Mouse (Mus musculus) ES-E14 (cell line): ENCODE measurements around the gene Slc2a5. TPM values are rescaled to one million over a fixed set of nuclear protein-coding genes. Genes with fewer than 3 reads are reported as not detected.

Source experiments
- DNase-seq: peaks from one replicate; pipeline ENCODE4 v3.0.0-alpha.2; 2013; ENCODE audit warnings: low read depth, low spot score
- H3K27ac ChIP-seq: 2 replicates; pipeline ENCODE4 v1.5.1; 2012; ENCODE audit warnings: low read depth, mild to moderate bottlenecking, low read length, moderate library complexity, mixed read lengths; ENCODE audit not compliant: poor library complexity, insufficient read depth, severe bottlenecking
- H3K36me3 ChIP-seq: 2 replicates; pipeline ENCODE4 v1.6.1; 2012; ENCODE audit warnings: mild to moderate bottlenecking, low read length, moderate library complexity, mixed read lengths; ENCODE audit not compliant: control insufficient read depth, poor library complexity, insufficient read depth, severe bottlenecking
- H3K4me1 ChIP-seq, 2 experiments: fragments of 150-350 bp in 1 of 2; sonication (generic) in 1 of 2; 2 replicates each; pipeline ENCODE4 v1.6.1; 2012; ENCODE audit warnings: low read length in 2 of 2, mild to moderate bottlenecking in 1 of 2, mixed read lengths in 1 of 2; ENCODE audit not compliant: control insufficient read depth in 2 of 2, insufficient read depth in 2 of 2, poor library complexity in 1 of 2
- H3K4me3 ChIP-seq, 2 experiments: fragments of 150-350 bp in 1 of 2; sonication (generic) in 1 of 2; 2 replicates each; pipeline ENCODE4 v1.5.1; 2012; ENCODE audit warnings: low read length in 2 of 2, low read depth in 1 of 2, mild to moderate bottlenecking in 1 of 2, mixed read lengths in 1 of 2; ENCODE audit not compliant: insufficient read depth in 1 of 2, poor library complexity in 1 of 2, severe bottlenecking in 1 of 2
- H3K9ac ChIP-seq: 2 replicates; pipeline ENCODE4 v1.6.1; 2012; ENCODE audit warnings: low read depth, mild to moderate bottlenecking, low read length, mixed read lengths; ENCODE audit not compliant: poor library complexity, insufficient read depth, severe bottlenecking
- H3K9me3 ChIP-seq: fragments of 150-350 bp; sonication (generic); 2 replicates; pipeline ENCODE4 v1.6.1; 2012; ENCODE audit warnings: low read depth, mild to moderate bottlenecking, low read length; ENCODE audit not compliant: control insufficient read depth, insufficient read depth
- CHD2 ChIP-seq: IDR thresholded peaks from 2 replicates; pipeline ENCODE4 v1.6.1; 2014; ENCODE audit warnings: mild to moderate bottlenecking, low read depth, low read length, inconsistent platforms
- HCFC1 ChIP-seq: IDR thresholded peaks from 2 replicates; pipeline ENCODE4 v1.6.1; 2012; ENCODE audit warnings: low read length, inconsistent platforms, borderline replicate concordance; ENCODE audit not compliant: insufficient read depth
- MAFK ChIP-seq: IDR thresholded peaks from 2 replicates; pipeline ENCODE4 v1.6.1; 2014; ENCODE audit warnings: mild to moderate bottlenecking, low read depth, low read length, inconsistent platforms; ENCODE audit not compliant: insufficient read depth
- ZC3H11A ChIP-seq: IDR thresholded peaks from 2 replicates; pipeline ENCODE4 v1.6.1; 2012; ENCODE audit warnings: low read depth, mild to moderate bottlenecking, inconsistent platforms, low read length, borderline replicate concordance
- ZNF384 ChIP-seq: IDR thresholded peaks from 2 replicates; pipeline ENCODE4 v1.6.1; 2012; ENCODE audit warnings: low read depth, low read length, inconsistent platforms
- in situ Hi-C, 2 experiments: fragments of 600-800 bp; cut with MboI; formaldehyde crosslinking; loops; one replicate each; pipeline ENCODE4 v1.15.1; 2025; ENCODE audit warnings: low sequenced_read_pairs in 2 of 2, inconsistent platforms in 1 of 2; ENCODE audit not compliant: unreplicated experiment in 2 of 2
- total RNA-seq: library from RNA; depleted of rRNA; stranded (reverse); fragments of 300-350 nt; gene quantifications from 2 replicates; pipeline ENCODE4 v1.2.3, GENCODE M21; 2012

Slc2a5 gene
- total RNA-seq, 1 experiment: 3.2 TPM

GRCm38 (mm10) chr4:150173281-150173680 is 54.2 kb downstream of the Slc2a5 start:
- Histone ChIP-seq H3K36me3 (no peaks in the 10 kb centered on the region), H3K4me1 (peaks cover 0 to 7% of the 10 kb centered on the region in 2 experiments; a peak in 3 of 4 replicates), H3K4me3 (peak overlapping the region in 1 of 2 experiments; percentile 19; a peak in 1 of 4 replicates), H3K9ac (peak overlapping the region; percentile 62; the same call in 1 of the 2 replicates), H3K9me3 (no peaks in the 10 kb centered on the region), H3K27ac (no peak overlapping the region)
- in situ Hi-C loops: no loop called here
- DNase-seq: peak; percentile 70
- TF ChIP-seq ZC3H11A (no peak), ZNF384 (no peak), MAFK (no peak), HCFC1 (no peak), CHD2 (no peak)

- in situ Hi-C loops: no loop called here
- Histone ChIP-seq H3K27ac (no peak overlapping the region), H3K9ac (peak overlapping the region; percentile 62; the same call in 1 of the 2 replicates), H3K4me1 (peaks cover 0 to 7% of the 10 kb centered on the region in 2 experiments; a peak in 2 of 4 replicates), H3K9me3 (no peaks in the 10 kb centered on the region), H3K36me3 (no peaks in the 10 kb centered on the region), H3K4me3 (peak overlapping the region in 1 of 2 experiments; percentile 36; a peak in 2 of 4 replicates)
- TF ChIP-seq HCFC1 (no peak), ZC3H11A (no peak), ZNF384 (no peak), CHD2 (no peak), MAFK (no peak)
- DNase-seq: no peak
Measured at GRCm38 (mm10) chr4:150174027-150174426, 54.9 kb downstream of the Slc2a5 start.

GRCm38 (mm10) chr4:150176535-150176934 is 57.5 kb downstream of the Slc2a5 start:
- peak; percentile 59 for DNase-seq
- H3K36me3 ChIP-seq: no peaks in the 10 kb centered on the region
- H3K4me3 ChIP-seq: no peak overlapping the region
- no peak overlapping the region for H3K9ac ChIP-seq
- no peak overlapping the region for H3K27ac ChIP-seq
- H3K9me3 ChIP-seq: peaks cover 9% of the 10 kb centered on the region; the same call in 1 of the 2 replicates
- in situ Hi-C loops: no loop called here
- no peak for TF ChIP-seq ZNF384
- H3K4me1 ChIP-seq: peaks cover 0 to 2% of the 10 kb centered on the region in 2 experiments; a peak in 2 of 4 replicates

GRCm38 (mm10) chr4:150177122-150177521 is 58.0 kb downstream of the Slc2a5 start:
- Histone ChIP-seq H3K4me1 (no peaks in the 10 kb centered on the region; a peak in 1 of 4 replicates), H3K4me3 (no peak overlapping the region), H3K9ac (no peak overlapping the region), H3K9me3 (peaks cover 11% of the 10 kb centered on the region; the same call in 1 of the 2 replicates), H3K27ac (no peak overlapping the region), H3K36me3 (no peaks in the 10 kb centered on the region)
- no peak for DNase-seq
- in situ Hi-C loops: no loop called here
- no peak for TF ChIP-seq HCFC1
- peak; percentile 81 for TF ChIP-seq MAFK

GRCm38 (mm10) chr4:150178131-150178530 is 59.0 kb downstream of the Slc2a5 start:
- in situ Hi-C loops: no loop called here

More at GRCm38 (mm10) chr4:150178131-150178530, 59.0 kb downstream of the Slc2a5 start:
- Histone ChIP-seq H3K4me3 (no peak overlapping the region), H3K4me1 (no peaks in the 10 kb centered on the region; a peak in 1 of 4 replicates), H3K36me3 (no peaks in the 10 kb centered on the region), H3K9ac (no peak overlapping the region), H3K27ac (no peak overlapping the region), H3K9me3 (peaks cover 13% of the 10 kb centered on the region; the same call in 1 of the 2 replicates)
- TF ChIP-seq MAFK (no peak), ZC3H11A (no peak), HCFC1 (no peak), CHD2 (no peak), ZNF384 (no peak)
- no peak for DNase-seq
